Mouse (Mus musculus): ENCODE measurements at regions not wholly inside any gene's neighbourhood (a gene's known extent, or its start where the extent isn't known, plus 50 kb on each side); places are given as distances from the start of the nearest gene placed in this dataset.
"Not testable (repeated sequence)": the region's sequence is repeated elsewhere in the genome, so short reads cannot be mapped to it uniquely, and the experiment has no call there.

DNA sequence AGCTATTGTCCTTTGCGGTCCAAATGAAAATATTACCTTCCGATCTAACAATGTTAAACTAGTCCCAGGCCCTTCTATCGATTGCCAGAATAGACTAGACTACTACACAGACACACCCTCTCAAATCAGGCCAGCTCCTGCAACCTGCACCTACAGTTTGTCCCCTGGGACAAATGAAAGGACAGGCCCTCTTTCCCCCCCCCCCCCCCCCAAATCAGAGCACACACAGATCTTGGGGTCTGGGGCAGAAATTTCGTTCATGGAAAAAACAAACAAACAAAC, 77.8 kb downstream of the BC107364 start:
- not testable (repeated sequence) for H3K9ac ChIP-seq; H3K9me3 ChIP-seq; H3K4me1 ChIP-seq; H3K4me2 ChIP-seq; ATAC-seq (ENCODE audit: borderline replicate concordance, extremely low read depth, low FRiP score, low TSS enrichment); H3K27ac ChIP-seq; H3K36me3 ChIP-seq; H3K27me3 ChIP-seq; H3K4me3 ChIP-seq
- WGBS: no CpG with 5 or more reads among the region's 4 CpGs

DNA sequence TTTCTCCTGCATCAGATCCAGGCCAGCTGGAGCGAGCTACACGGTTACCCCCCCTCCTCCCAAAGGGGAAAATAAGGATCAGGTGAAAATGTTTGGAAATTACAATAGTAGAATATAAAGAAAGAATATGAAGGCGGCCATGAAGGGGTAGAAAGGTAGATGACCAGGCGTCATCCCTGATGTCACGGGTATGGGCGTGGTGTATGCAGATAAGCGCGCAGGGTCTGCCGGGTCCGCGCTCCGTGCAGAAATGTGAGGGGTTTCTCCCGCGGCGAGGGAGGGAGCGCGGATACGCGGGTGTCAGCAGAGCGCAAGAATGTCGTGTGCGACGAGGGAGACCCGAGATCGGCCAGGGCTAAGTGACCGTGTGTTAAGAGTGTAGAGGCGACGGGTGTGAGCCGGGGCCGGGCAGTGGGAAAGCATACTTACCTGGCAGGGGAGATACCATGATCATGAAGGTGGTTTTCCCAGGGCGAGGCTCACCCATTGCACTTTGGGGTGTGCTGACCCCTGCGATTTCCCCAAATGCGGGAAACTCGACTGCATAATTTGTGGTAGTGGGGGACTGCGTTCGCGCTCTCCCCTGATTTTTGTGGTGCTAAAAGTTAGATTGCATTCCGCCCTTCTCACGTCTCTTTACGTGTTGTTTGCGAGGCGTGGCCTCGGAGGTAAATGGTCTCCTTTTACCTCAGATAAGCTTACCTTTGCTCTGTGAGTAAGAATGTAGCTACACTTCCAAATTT, 78.3 kb downstream of the BC107364 start:
- H3K4me2 ChIP-seq, H3K27me3 ChIP-seq, H3K9ac ChIP-seq, H3K27ac ChIP-seq, H3K4me3 ChIP-seq, H3K36me3 ChIP-seq, H3K9me3 ChIP-seq, H3K4me1 ChIP-seq: not testable (repeated sequence)
- ATAC-seq (ENCODE audit: borderline replicate concordance, extremely low read depth, low FRiP score, low TSS enrichment): peak; percentile 73; the same call in 1 of the 2 replicates
- 21% methylated on average over 2 of the region's 43 CpGs for WGBS

DNA sequence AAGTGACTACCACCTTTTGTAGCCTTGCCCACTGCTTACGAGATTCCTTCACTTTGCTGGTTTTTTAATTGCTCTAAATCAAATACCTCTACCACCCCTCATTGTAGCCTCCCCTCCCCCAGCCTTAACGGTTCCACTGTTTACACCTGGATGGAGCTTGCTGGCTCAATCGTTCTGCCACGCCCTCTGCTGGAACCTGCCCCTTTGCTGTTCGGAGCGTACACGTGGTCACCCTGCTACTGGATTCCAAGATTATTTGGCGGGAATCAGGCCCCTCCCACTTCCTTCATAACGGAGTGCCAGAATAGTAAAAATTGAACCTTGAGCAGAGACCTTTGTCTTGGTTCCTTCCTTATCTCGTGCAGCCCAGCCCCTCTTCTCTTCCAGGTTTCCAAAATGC, 68.8 kb upstream of the Fcgr1 start:
- not testable (repeated sequence) for H3K4me1 ChIP-seq; H3K9ac ChIP-seq; ATAC-seq (ENCODE audit: borderline replicate concordance, extremely low read depth, low FRiP score, low TSS enrichment); H3K27ac ChIP-seq; H3K9me3 ChIP-seq; H3K4me2 ChIP-seq; H3K36me3 ChIP-seq; H3K4me3 ChIP-seq
- 23% methylated on average over 10 of the region's 10 CpGs for WGBS
- H3K27me3 ChIP-seq: peaks cover 22% of the 10 kb centered on the region

DNA sequence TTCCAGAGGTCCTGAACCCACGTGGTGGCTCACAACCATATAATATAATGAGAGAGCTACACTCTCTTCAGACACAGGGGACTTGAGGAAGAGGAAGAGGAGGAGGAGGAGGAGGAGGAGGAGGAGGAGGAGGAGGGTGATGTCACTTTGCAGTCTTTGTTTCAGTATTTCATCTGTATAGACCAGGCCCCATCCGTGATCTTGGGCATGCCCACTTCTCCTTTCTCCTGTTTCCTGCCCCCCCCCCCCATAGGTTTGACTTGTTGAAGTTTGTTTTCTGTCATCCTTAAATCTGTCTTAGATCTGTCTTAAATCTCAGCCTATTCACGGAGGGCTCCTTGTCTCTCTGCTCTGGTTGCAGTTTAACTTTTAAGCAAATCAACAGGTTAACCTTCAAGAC, 67.0 kb upstream of the Fcgr1 start:
- ATAC-seq (ENCODE audit: borderline replicate concordance, extremely low read depth, low FRiP score, low TSS enrichment): no peak
- WGBS: 76% methylated on average over 2 of the region's 3 CpGs
- Histone ChIP-seq H3K27me3 (peaks cover 22% of the 10 kb centered on the region), H3K9ac (no peak overlapping the region), H3K4me1 (no peaks in the 10 kb centered on the region), H3K36me3 (no peaks in the 10 kb centered on the region), H3K9me3 (no peaks in the 10 kb centered on the region), H3K4me2 (no peak overlapping the region), H3K27ac (no peak overlapping the region), H3K4me3 (no peak overlapping the region)

DNA sequence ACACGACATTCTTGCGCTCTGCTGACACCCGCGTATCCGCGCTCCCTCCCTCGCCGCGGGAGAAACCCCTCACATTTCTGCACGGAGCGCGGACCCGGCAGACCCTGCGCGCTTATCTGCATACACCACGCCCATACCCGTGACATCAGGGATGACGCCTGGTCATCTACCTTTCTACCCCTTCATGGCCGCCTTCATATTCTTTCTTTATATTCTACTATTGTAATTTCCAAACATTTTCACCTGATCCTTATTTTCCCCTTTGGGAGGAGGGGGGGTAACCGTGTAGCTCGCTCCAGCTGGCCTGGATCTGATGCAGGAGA, 66.4 kb upstream of the Fcgr1 start:
- 4% methylated on average over 2 of the region's 21 CpGs for WGBS
- ATAC-seq (ENCODE audit: borderline replicate concordance, extremely low read depth, low FRiP score, low TSS enrichment): peak; percentile 73; the same call in 1 of the 2 replicates
- not testable (repeated sequence) for H3K36me3 ChIP-seq, H3K9ac ChIP-seq, H3K4me1 ChIP-seq, H3K4me3 ChIP-seq, H3K9me3 ChIP-seq, H3K27ac ChIP-seq, H3K4me2 ChIP-seq
- peaks cover 22% of the 10 kb centered on the region for H3K27me3 ChIP-seq

DNA sequence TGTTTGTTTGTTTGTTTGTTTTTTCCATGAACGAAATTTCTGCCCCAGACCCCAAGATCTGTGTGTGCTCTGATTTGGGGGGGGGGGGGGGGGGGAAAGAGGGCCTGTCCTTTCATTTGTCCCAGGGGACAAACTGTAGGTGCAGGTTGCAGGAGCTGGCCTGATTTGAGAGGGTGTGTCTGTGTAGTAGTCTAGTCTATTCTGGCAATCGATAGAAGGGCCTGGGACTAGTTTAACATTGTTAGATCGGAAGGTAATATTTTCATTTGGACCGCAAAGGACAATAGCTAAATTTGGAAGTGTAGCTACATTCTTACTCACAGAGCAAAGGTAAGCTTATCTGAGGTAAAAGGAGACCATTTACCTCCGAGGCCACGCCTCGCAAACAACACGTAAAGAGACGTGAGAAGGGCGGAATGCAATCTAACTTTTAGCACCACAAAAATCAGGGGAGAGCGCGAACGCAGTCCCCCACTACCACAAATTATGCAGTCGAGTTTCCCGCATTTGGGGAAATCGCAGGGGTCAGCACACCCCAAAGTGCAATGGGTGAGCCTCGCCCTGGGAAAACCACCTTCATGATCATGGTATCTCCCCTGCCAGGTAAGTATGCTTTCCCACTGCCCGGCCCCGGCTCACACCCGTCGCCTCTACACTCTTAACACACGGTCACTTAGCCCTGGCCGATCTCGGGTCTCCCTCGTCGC, 65.9 kb upstream of the Fcgr1 start:
- H3K9me3 ChIP-seq, H3K9ac ChIP-seq, H3K4me2 ChIP-seq, H3K27ac ChIP-seq, H3K36me3 ChIP-seq, H3K4me1 ChIP-seq, H3K4me3 ChIP-seq: not testable (repeated sequence)
- peaks cover 22% of the 10 kb centered on the region for H3K27me3 ChIP-seq
- no CpG with 5 or more reads among the region's 26 CpGs for WGBS
- peak; percentile 55; the same call in 1 of the 2 replicates for ATAC-seq (ENCODE audit: borderline replicate concordance, extremely low read depth, low FRiP score, low TSS enrichment)

DNA sequence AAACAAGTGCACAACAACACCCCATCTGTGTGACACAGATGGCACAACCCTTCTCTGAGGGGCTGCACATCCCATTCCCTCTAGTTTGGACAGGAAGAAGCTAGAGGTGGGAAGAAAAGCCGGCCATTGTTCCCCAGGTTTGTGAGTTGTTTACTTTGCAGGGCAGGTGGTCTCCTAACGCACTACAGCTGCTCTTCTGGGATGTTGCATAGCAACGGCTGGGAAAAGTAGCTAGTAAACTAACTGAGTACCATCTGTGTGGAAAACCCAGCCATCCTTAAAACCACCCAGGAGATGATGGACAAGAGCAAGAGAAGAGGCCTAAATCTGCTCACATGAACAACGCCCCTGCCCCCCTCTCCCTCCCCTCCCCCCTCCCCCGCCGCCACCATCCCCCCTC, 57.9 kb upstream of the Fcgr1 start:
- not testable (repeated sequence) for H3K9ac ChIP-seq; ATAC-seq (ENCODE audit: borderline replicate concordance, extremely low read depth, low FRiP score, low TSS enrichment)
- WGBS: no CpG with 5 or more reads among the region's 6 CpGs

DNA sequence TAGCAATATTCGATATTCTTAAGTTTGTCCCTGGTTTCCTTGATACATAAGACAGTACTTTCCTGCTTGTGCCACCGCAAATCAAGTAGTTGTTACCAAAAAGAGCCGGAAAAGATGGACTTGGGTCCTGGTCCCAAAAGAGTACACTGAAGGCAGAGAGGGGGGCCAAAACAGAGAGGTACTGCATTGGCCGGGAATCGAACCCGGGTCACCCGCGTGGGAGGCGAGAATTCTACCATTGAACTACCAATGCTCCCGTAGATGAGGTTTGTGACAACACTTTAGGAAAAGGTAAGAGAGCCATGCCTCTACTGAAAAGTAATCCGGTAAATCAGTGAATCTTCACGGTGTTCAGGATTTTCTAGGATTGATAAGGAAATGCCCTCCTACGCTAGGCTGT, 57.2 kb upstream of the Fcgr1 start:
- H3K9ac ChIP-seq; H3K4me1 ChIP-seq; ATAC-seq (ENCODE audit: borderline replicate concordance, extremely low read depth, low FRiP score, low TSS enrichment); H3K27ac ChIP-seq; H3K9me3 ChIP-seq; H3K27me3 ChIP-seq; H3K36me3 ChIP-seq; H3K4me2 ChIP-seq; H3K4me3 ChIP-seq: not testable (repeated sequence)
- no CpG with 5 or more reads among the region's 13 CpGs for WGBS

More for the DNA sequence above, 57.9 kb upstream of the Fcgr1 start:
- H3K27me3 ChIP-seq, H3K4me1 ChIP-seq, H3K27ac ChIP-seq, H3K36me3 ChIP-seq, H3K4me3 ChIP-seq, H3K9me3 ChIP-seq, H3K4me2 ChIP-seq: not testable (repeated sequence)

DNA sequence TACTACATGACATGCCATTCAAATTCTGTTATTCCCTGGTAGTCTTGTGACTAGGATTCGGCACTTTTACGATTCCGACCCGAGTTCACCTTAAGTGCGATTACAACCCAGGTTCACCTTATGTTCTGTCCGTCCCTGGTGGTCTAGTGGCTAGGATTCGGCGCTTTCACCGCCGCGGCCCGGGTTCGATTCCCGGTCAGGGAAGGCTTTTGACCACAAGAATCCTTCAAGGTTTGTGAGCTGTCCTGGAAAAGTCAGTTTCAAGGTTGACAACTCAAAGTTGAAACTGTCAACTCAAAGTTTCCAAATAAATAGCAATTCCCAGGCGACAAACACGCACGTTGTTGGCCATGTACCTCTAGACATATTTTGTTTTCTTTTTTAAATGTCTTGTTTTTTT, 52.8 kb upstream of the Fcgr1 start:
- not testable (repeated sequence) for H3K27ac ChIP-seq; H3K9ac ChIP-seq; H3K4me2 ChIP-seq; H3K9me3 ChIP-seq; H3K36me3 ChIP-seq; H3K4me1 ChIP-seq; ATAC-seq (ENCODE audit: borderline replicate concordance, extremely low read depth, low FRiP score, low TSS enrichment); H3K4me3 ChIP-seq
- WGBS: no CpG with 5 or more reads among the region's 17 CpGs
- H3K27me3 ChIP-seq: peaks cover 32% of the 10 kb centered on the region

DNA sequence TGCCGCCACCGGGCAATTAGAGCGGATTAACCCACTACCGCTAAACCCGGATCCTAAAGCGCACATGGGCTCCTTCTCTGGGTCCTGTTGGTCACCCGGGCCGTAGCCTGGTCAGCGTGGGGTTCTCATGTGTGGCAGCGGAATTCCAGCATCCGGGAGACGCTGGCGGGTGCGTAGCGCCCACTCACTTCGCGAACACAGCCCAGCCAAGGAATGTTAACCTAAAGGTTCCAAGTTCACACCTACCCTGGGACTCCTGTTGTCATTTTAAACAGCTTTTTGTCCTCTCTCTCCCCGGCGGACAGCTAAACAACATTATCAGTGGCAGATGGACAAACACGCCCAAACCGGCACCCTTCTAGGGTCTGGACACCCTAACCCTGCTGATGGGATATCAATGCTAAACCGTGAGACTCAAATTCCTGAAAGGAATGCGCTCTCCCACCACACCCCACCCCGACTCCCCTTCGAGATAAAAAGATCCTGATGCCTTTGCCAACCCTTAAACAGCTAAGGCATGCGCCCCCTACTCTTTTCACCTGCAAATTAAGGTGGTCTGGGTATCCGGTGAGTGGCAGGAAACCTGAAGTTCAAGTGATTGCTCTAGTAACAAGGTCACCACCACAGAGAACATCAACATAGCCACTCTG, 49.8 kb upstream of the Fcgr1 start:
- WGBS: 1% methylated on average over 27 of the region's 27 CpGs

More for the DNA sequence above, 49.8 kb upstream of the Fcgr1 start:
- Histone ChIP-seq H3K4me3 (no peak overlapping the region), H3K27me3 (peaks cover 57% of the 10 kb centered on the region), H3K9me3 (no peaks in the 10 kb centered on the region), H3K36me3 (no peaks in the 10 kb centered on the region), H3K4me2 (no peak overlapping the region), H3K27ac (no peak overlapping the region), H3K9ac (no peak overlapping the region), H3K4me1 (no peaks in the 10 kb centered on the region)
- no peak for ATAC-seq (ENCODE audit: borderline replicate concordance, extremely low read depth, low FRiP score, low TSS enrichment)
